ENCODE assay signal across 15 mouse cellular contexts in genomic region chr3:87144476-87145240, GRCm38 (mm10). TPM values are rescaled to one million over a fixed set of nuclear protein-coding genes. Genes with fewer than 3 reads are reported as not detected.
DNase-seq lines count a peak whose midpoint lies in the region; ATAC-seq and TF ChIP-seq lines count a peak whose summit lies in the region.
"Had no signal": no experiment of that assay in that cellular context is flagged by ENCODE, and none has a peak within 500 bp of the region (broad histone marks: within the 10 kb centered on the region; RNA-seq: fewer than 3 reads in every experiment).

No protein-coding gene starts in this region.

- no peak for DNase-seq in forebrain, embryonic 11.5 days (ENCODE audit: low spot score)
- DNase-seq in forebrain, postnatal 0 days: no peak
- no peak for DNase-seq in kidney, adult 9 months
- DNase-seq in testis, postnatal 10 days (ENCODE audit: low spot score): peak; percentile 32
- DNase-seq in testis, postnatal 14 days (ENCODE audit: low spot score): no peak
- DNase-seq in layer of hippocampus, adult 11-12 months (ENCODE audit: low spot score): no peak
- DNase-seq: adrenal gland, postnatal 36 days; cerebellum, adult 9-10 months; kidney, postnatal 25 days; lung, postnatal 10 days had no signal

- no peak overlapping the region for H3K4me2 ChIP-seq in forebrain, embryonic 11.5 days (ENCODE audit: low read depth, low read length, severe bottlenecking)
- no peak overlapping the region for H3K4me2 ChIP-seq in forebrain, postnatal 0 days (ENCODE audit: low read depth)
- no peak overlapping the region for H3K4me2 ChIP-seq in kidney, embryonic 14.5 days (replicated peaks; ENCODE audit: low read depth, low read length)
- H3K4me2 ChIP-seq in myocyte (ENCODE audit: low read depth): peak overlapping the region; percentile 56

- WGBS in forebrain, embryonic 11.5 days: 23% methylated on average over 6 of the region's 6 CpGs
- 29% methylated on average over 6 of the region's 6 CpGs for WGBS in forebrain, postnatal 0 days
- 46% methylated on average over 6 of the region's 6 CpGs for WGBS in kidney, embryonic 14.5 days

- peak overlapping the region; percentile 45 for H3K9ac ChIP-seq in forebrain, embryonic 11.5 days (ENCODE audit: low read length)
- H3K9ac ChIP-seq in forebrain, postnatal 0 days: no peak overlapping the region
- H3K9ac ChIP-seq in kidney, embryonic 14.5 days (ENCODE audit: low read depth, low read length): peak overlapping the region; percentile 34; the same call in 1 of the 2 replicates

- peak; percentile 16; the same call in 1 of the 2 replicates for ATAC-seq in forebrain, embryonic 11.5 days (replicated peaks; ENCODE audit: low FRiP score)
- no peak for ATAC-seq in forebrain, postnatal 0 days
- peak; percentile 67; the same call in 1 of the 2 replicates for ATAC-seq in kidney, embryonic 14.5 days (ENCODE audit: low FRiP score, low TSS enrichment)
- ATAC-seq: Patski had no signal

- peaks cover 77% of the 10 kb centered on the region for H3K79me2 ChIP-seq in myocyte (ENCODE audit: control insufficient read depth, insufficient read depth)

- no peak for TF ChIP-seq CTCF in forebrain, postnatal 0 days (IDR thresholded peaks at IDR 0.05; ENCODE audit: low read depth)

- H3K27me3 ChIP-seq in forebrain, embryonic 11.5 days (ENCODE audit: control insufficient read depth, insufficient read depth, low read length): no peaks in the 10 kb centered on the region
- H3K27me3 ChIP-seq in forebrain, postnatal 0 days (ENCODE audit: insufficient read depth, low read length): no peaks in the 10 kb centered on the region
- no peaks in the 10 kb centered on the region for H3K27me3 ChIP-seq in kidney, embryonic 14.5 days (ENCODE audit: control insufficient read depth, insufficient read depth, low read length)
- H3K27me3 ChIP-seq in myocyte (ENCODE audit: control insufficient read depth, insufficient read depth, insufficient read length): no peaks in the 10 kb centered on the region
- H3K27me3 ChIP-seq: Patski had no signal

- peak overlapping the region; percentile 57; the same call in 1 of the 2 replicates for H3K27ac ChIP-seq in forebrain, embryonic 11.5 days (ENCODE audit: low read depth, low read length)
- no peak overlapping the region for H3K27ac ChIP-seq in forebrain, postnatal 0 days (ENCODE audit: low read depth, low read length)
- H3K27ac ChIP-seq in kidney, embryonic 14.5 days (ENCODE audit: low read depth, low read length): peak overlapping the region; percentile 67
- H3K27ac ChIP-seq: left cerebral cortex, adult 2 months had no signal

- H3K9me3 ChIP-seq in forebrain, embryonic 11.5 days (ENCODE audit: control insufficient read depth, low read length): no peaks in the 10 kb centered on the region
- no peaks in the 10 kb centered on the region for H3K9me3 ChIP-seq in forebrain, postnatal 0 days (ENCODE audit: low read length)
- no peaks in the 10 kb centered on the region for H3K9me3 ChIP-seq in kidney, embryonic 14.5 days (ENCODE audit: control insufficient read depth, low read length)

- no peak overlapping the region for H3K4me3 ChIP-seq in forebrain, embryonic 11.5 days (ENCODE audit: low read depth, low read length)
- H3K4me3 ChIP-seq in forebrain, postnatal 0 days (ENCODE audit: low read depth, low read length): no peak overlapping the region
- H3K4me3 ChIP-seq in kidney, embryonic 14.5 days (ENCODE audit: low read length): no peak overlapping the region
- H3K4me3 ChIP-seq in myocyte: no peak overlapping the region
- H3K4me3 ChIP-seq: left cerebral cortex, adult 2 months had no signal

- TF ChIP-seq POLR2A in myocyte (IDR thresholded peaks at IDR 0.05; ENCODE audit: insufficient read length, low read depth): no peak

- H3K36me3 ChIP-seq in forebrain, embryonic 11.5 days (ENCODE audit: control insufficient read depth, insufficient read depth, low read length): peaks cover 2% of the 10 kb centered on the region; the same call in 1 of the 2 replicates
- no peaks in the 10 kb centered on the region for H3K36me3 ChIP-seq in forebrain, postnatal 0 days (ENCODE audit: insufficient read depth)
- peaks cover 10% of the 10 kb centered on the region; the same call in 1 of the 2 replicates for H3K36me3 ChIP-seq in kidney, embryonic 14.5 days (ENCODE audit: control insufficient read depth, insufficient read depth, low read length)
- peaks cover 6% of the 10 kb centered on the region for H3K36me3 ChIP-seq in myocyte (ENCODE audit: control insufficient read depth, insufficient read depth)

- H3ac ChIP-seq in myocyte (ENCODE audit: control insufficient read depth, insufficient read length): no peak overlapping the region

- peaks cover 16% of the 10 kb centered on the region for H3K4me1 ChIP-seq in forebrain, embryonic 11.5 days (replicated peaks; ENCODE audit: control insufficient read depth, insufficient read depth, low read length)
- no peaks in the 10 kb centered on the region for H3K4me1 ChIP-seq in forebrain, postnatal 0 days (ENCODE audit: insufficient read depth)
- peaks cover 16% of the 10 kb centered on the region for H3K4me1 ChIP-seq in kidney, embryonic 14.5 days (ENCODE audit: control insufficient read depth, insufficient read depth, low read length)

TF ChIP-seq in myocyte, 11 proteins besides CTCF, POLR2A, EP300 and RAD21:
- TF ChIP-seq MYOG (IDR thresholded peaks at IDR 0.05; ENCODE audit: control insufficient read depth in 1 of 3, insufficient read depth in 1 of 3, insufficient read length in 2 of 3, low read depth in 2 of 3): no peak
- TF ChIP-seq TCF12 (IDR thresholded peaks at IDR 0.05; ENCODE audit: insufficient read depth, poor library complexity, severe bottlenecking): no peak
TF ChIP-seq in myocyte: peak in this region for 0.

RNA-seq across cellular contexts. Expression of gene Kirrel, which starts 29.9 kb away (rescaled TPM):
- 10.2 and 10.6 TPM in 2 replicates for polyA plus RNA-seq in forebrain, embryonic 11.5 days (2014; fragmentation: Nextera tagmentation; extraction: Ambion mirVana)
- 4.7 and 6.9 TPM in 2 replicates for total RNA-seq in forebrain, postnatal 0 days (2014; rRNA removed)
- 1.1 and 2.2 TPM in 2 replicates for polyA plus RNA-seq in forebrain, postnatal 0 days (2015; fragmentation: Nextera tagmentation; extraction: Ambion mirVana)
- polyA plus RNA-seq in kidney, embryonic 14.5 days (2014; fragmentation: Nextera tagmentation; extraction: Ambion mirVana): 11.1 and 14.2 TPM in 2 replicates
- polyA plus RNA-seq in myocyte (2012; fragmentation: generic; extraction: Trizol): 20.7 TPM
- total RNA-seq: granulocyte monocyte progenitor cell, adult 5-6 weeks had no signal
